Mouse (Mus musculus): Measurements from ENCODE around the gene Tgif2. TPM values are rescaled to one million over a fixed set of nuclear protein-coding genes. Genes with fewer than 3 reads are reported as not detected.
A peak's percentile ranks its signal among the peaks of the same experiment; 100 is the strongest.
"Not testable (repeated sequence)": the region's sequence is repeated elsewhere in the genome, so short reads cannot be mapped to it uniquely, and the experiment has no call there.

Tgif2 gene
- polyA plus RNA-seq, 1 experiment: 12.7 TPM

GRCm38 (mm10) chr2:156843331-156843730, 3.5 kb downstream of the Tgif2 start:
- H3K27me3 ChIP-seq (ENCODE audit: control insufficient read depth, insufficient read depth, low read length): no peaks in the 10 kb centered on the region
- no peak overlapping the region for H3K27ac ChIP-seq (ENCODE audit: control insufficient read depth, insufficient read depth, low read depth, low read length)
- TF ChIP-seq POLR2A (IDR thresholded peaks at IDR 0.05; ENCODE audit: control insufficient read depth, low read depth, low read length) (no peak), CTCF (IDR thresholded peaks at IDR 0.05; ENCODE audit: control insufficient read depth, insufficient read depth, insufficient replicate concordance, low read depth, low read length) (no peak)
- no peak overlapping the region for H3K4me3 ChIP-seq (ENCODE audit: control insufficient read depth, low read depth, low read length)
- H3K36me3 ChIP-seq (ENCODE audit: control insufficient read depth, insufficient read depth, low read length): no peaks in the 10 kb centered on the region
- H3K4me1 ChIP-seq (ENCODE audit: control insufficient read depth, insufficient read depth, low read length): peaks cover 25% of the 10 kb centered on the region

DNA sequence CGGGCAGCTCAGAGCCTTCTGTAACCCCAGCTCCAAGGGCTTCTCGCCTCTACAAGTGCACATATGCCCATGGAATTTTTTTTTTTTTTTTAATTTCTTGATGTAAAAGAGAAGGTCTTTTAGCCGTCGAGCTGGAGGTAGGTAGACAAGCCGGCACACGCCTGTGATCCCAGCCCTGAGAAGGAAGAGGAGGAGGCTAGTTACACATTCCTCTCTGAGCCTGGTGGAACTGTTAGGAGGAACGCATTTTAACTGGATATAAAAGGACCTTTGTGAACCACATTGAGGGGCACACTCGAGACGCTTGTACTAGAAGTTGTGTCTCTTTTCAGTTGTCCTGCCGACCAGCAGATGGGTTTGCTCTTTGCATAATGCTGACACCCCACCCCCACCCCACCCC, 4.9 kb downstream of the Tgif2 start:
- Histone ChIP-seq H3K4me1 (ENCODE audit: control insufficient read depth, insufficient read depth, low read length) (peaks cover 20% of the 10 kb centered on the region), H3K27ac (ENCODE audit: control insufficient read depth, insufficient read depth, low read depth, low read length) (no peak overlapping the region), H3K27me3 (ENCODE audit: control insufficient read depth, insufficient read depth, low read length) (no peaks in the 10 kb centered on the region), H3K4me3 (ENCODE audit: control insufficient read depth, low read depth, low read length) (no peak overlapping the region), H3K36me3 (ENCODE audit: control insufficient read depth, insufficient read depth, low read length) (no peaks in the 10 kb centered on the region)
- TF ChIP-seq CTCF (IDR thresholded peaks at IDR 0.05; ENCODE audit: control insufficient read depth, insufficient read depth, insufficient replicate concordance, low read depth, low read length): no peak
- no peak for TF ChIP-seq POLR2A (IDR thresholded peaks at IDR 0.05; ENCODE audit: control insufficient read depth, low read depth, low read length)

GRCm38 (mm10) chr2:156847653-156848052, 7.8 kb downstream of the Tgif2 start:
- H3K4me3 ChIP-seq (ENCODE audit: control insufficient read depth, low read depth, low read length): no peak overlapping the region
- no peak overlapping the region for H3K27ac ChIP-seq (ENCODE audit: control insufficient read depth, insufficient read depth, low read depth, low read length)
- H3K27me3 ChIP-seq (ENCODE audit: control insufficient read depth, insufficient read depth, low read length): no peaks in the 10 kb centered on the region
- no peaks in the 10 kb centered on the region for H3K36me3 ChIP-seq (ENCODE audit: control insufficient read depth, insufficient read depth, low read length)
- H3K4me1 ChIP-seq (ENCODE audit: control insufficient read depth, insufficient read depth, low read length): 0 out of 2 replicates have a peak, but pooled peaks cover under 1% of the 10 kb centered on the region
- TF ChIP-seq CTCF (IDR thresholded peaks at IDR 0.05; ENCODE audit: control insufficient read depth, insufficient read depth, insufficient replicate concordance, low read depth, low read length) (no peak), POLR2A (IDR thresholded peaks at IDR 0.05; ENCODE audit: control insufficient read depth, low read depth, low read length) (no peak)

- Histone ChIP-seq H3K27me3 (ENCODE audit: control insufficient read depth, insufficient read depth, low read length) (no peaks in the 10 kb centered on the region), H3K4me1 (ENCODE audit: control insufficient read depth, insufficient read depth, low read length) (no peaks in the 10 kb centered on the region), H3K27ac (ENCODE audit: control insufficient read depth, insufficient read depth, low read depth, low read length) (no peak overlapping the region), H3K4me3 (ENCODE audit: control insufficient read depth, low read depth, low read length) (no peak overlapping the region), H3K36me3 (ENCODE audit: control insufficient read depth, insufficient read depth, low read length) (no peaks in the 10 kb centered on the region)
- TF ChIP-seq POLR2A (IDR thresholded peaks at IDR 0.05; ENCODE audit: control insufficient read depth, low read depth, low read length): no peak
- no peak for TF ChIP-seq CTCF (IDR thresholded peaks at IDR 0.05; ENCODE audit: control insufficient read depth, insufficient read depth, insufficient replicate concordance, low read depth, low read length)
These were observed 8.8 kb downstream of the Tgif2 start for GRCm38 (mm10) chr2:156848526-156849182.

- H3K27ac ChIP-seq (ENCODE audit: control insufficient read depth, insufficient read depth, low read depth, low read length): no peak overlapping the region
- no peaks in the 10 kb centered on the region for H3K36me3 ChIP-seq (ENCODE audit: control insufficient read depth, insufficient read depth, low read length)
- H3K4me3 ChIP-seq (ENCODE audit: control insufficient read depth, low read depth, low read length): no peak overlapping the region
- no peak for TF ChIP-seq POLR2A (IDR thresholded peaks at IDR 0.05; ENCODE audit: control insufficient read depth, low read depth, low read length)
- no peak for TF ChIP-seq CTCF (IDR thresholded peaks at IDR 0.05; ENCODE audit: control insufficient read depth, insufficient read depth, insufficient replicate concordance, low read depth, low read length)
- no peaks in the 10 kb centered on the region for H3K27me3 ChIP-seq (ENCODE audit: control insufficient read depth, insufficient read depth, low read length)
- no peaks in the 10 kb centered on the region for H3K4me1 ChIP-seq (ENCODE audit: control insufficient read depth, insufficient read depth, low read length)
These were observed 10.7 kb downstream of the Tgif2 start for GRCm38 (mm10) chr2:156850505-156850904.

DNA sequence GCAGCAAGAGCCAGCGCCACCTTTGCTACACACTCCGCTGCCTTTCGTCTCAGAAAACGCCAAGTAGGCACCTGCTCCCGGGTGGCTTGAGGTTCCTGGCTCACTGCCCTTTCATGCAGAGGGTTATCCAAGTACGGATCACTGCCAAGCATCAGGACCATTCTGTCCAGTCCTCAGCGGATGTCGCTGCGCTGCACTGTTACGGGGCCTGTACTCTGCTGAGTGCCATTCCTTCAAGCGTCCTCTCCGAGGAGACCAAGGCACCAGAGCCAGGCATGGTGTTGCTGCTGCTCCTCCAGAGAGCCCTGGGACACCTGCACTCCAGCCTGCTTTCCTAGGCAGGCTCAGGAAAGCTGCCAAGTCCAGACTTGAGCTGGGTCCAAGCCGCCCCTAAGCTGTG, 13.8 kb downstream of the Tgif2 start:
- not testable (repeated sequence) for H3K36me3 ChIP-seq (ENCODE audit: control insufficient read depth, insufficient read depth, low read length); H3K27me3 ChIP-seq (ENCODE audit: control insufficient read depth, insufficient read depth, low read length); H3K4me3 ChIP-seq (ENCODE audit: control insufficient read depth, low read depth, low read length); H3K27ac ChIP-seq (ENCODE audit: control insufficient read depth, insufficient read depth, low read depth, low read length); H3K4me1 ChIP-seq (ENCODE audit: control insufficient read depth, insufficient read depth, low read length)

GRCm38 (mm10) chr2:156853999-156854771, 14.4 kb downstream of the Tgif2 start:
- not testable (repeated sequence) for H3K36me3 ChIP-seq (ENCODE audit: control insufficient read depth, insufficient read depth, low read length)

More at GRCm38 (mm10) chr2:156853999-156854771, 14.4 kb downstream of the Tgif2 start:
- H3K4me1 ChIP-seq (ENCODE audit: control insufficient read depth, insufficient read depth, low read length); H3K27ac ChIP-seq (ENCODE audit: control insufficient read depth, insufficient read depth, low read depth, low read length); H3K4me3 ChIP-seq (ENCODE audit: control insufficient read depth, low read depth, low read length); H3K27me3 ChIP-seq (ENCODE audit: control insufficient read depth, insufficient read depth, low read length): not testable (repeated sequence)
- peak; percentile 21; the same call in 1 of the 2 replicates for TF ChIP-seq CTCF (IDR thresholded peaks at IDR 0.05; ENCODE audit: control insufficient read depth, insufficient read depth, insufficient replicate concordance, low read depth, low read length)
